Mouse (Mus musculus): Measurements from ENCODE around the gene Abca4. TPM values are rescaled to one million over a fixed set of nuclear protein-coding genes. Genes with fewer than 3 reads are reported as not detected.

Gene Abca4
- polyA plus RNA-seq, 2 experiments = 1.0 to 2.2 TPM

- H3K4me2 ChIP-seq (replicated peaks; ENCODE audit: low read depth, low read length, severe bottlenecking) = no peak overlapping the region
- H3K27ac ChIP-seq (replicated peaks; ENCODE audit: low read depth, low read length) = no peak overlapping the region
- no peaks in the 10 kb centered on the region for H3K36me3 ChIP-seq (ENCODE audit: control insufficient read depth, insufficient read depth, low read length)
- H3K4me3 ChIP-seq (replicated peaks; ENCODE audit: low read length) = no peak overlapping the region
- no peak for ATAC-seq (ENCODE audit: low FRiP score, low read depth)
- no peaks in the 10 kb centered on the region for H3K27me3 ChIP-seq (ENCODE audit: control insufficient read depth, insufficient read depth, low read length)
- TF ChIP-seq POLR2A (IDR thresholded peaks at IDR 0.05; ENCODE audit: borderline replicate concordance, extremely low read depth, insufficient read depth, insufficient read length) = no peak
- no peak overlapping the region for H3K9ac ChIP-seq (ENCODE audit: low read depth, low read length, severe bottlenecking)
- H3K9me3 ChIP-seq (ENCODE audit: control insufficient read depth, low read length) = no peaks in the 10 kb centered on the region
- no peak for DNase-seq (ENCODE audit: low spot score)
- H3K4me1 ChIP-seq (ENCODE audit: control insufficient read depth, insufficient read depth, low read length) = no peaks in the 10 kb centered on the region; the same call in 1 of the 2 replicates
- 59% methylated on average over 3 of the region's 3 CpGs for WGBS
Observed at GRCm38 (mm10) chr3:122035092-122035491, 9.2 kb upstream of the Abca4 start.

GRCm38 (mm10) chr3:122040522-122040921 lies 3.7 kb upstream of the Abca4 start:
- Histone ChIP-seq H3K9me3 (ENCODE audit: control insufficient read depth, low read length) (no peaks in the 10 kb centered on the region), H3K9ac (ENCODE audit: low read depth, low read length, severe bottlenecking) (no peak overlapping the region), H3K36me3 (ENCODE audit: control insufficient read depth, insufficient read depth, low read length) (no peaks in the 10 kb centered on the region), H3K4me3 (replicated peaks; ENCODE audit: low read length) (no peak overlapping the region), H3K27me3 (ENCODE audit: control insufficient read depth, insufficient read depth, low read length) (no peaks in the 10 kb centered on the region), H3K4me2 (replicated peaks; ENCODE audit: low read depth, low read length, severe bottlenecking) (no peak overlapping the region), H3K4me1 (ENCODE audit: control insufficient read depth, insufficient read depth, low read length) (peaks cover 20% of the 10 kb centered on the region), H3K27ac (replicated peaks; ENCODE audit: low read depth, low read length) (no peak overlapping the region)
- DNase-seq (ENCODE audit: low spot score) (no peak), ATAC-seq (ENCODE audit: low FRiP score, low read depth) (no peak)
- 78% methylated on average over 6 of the region's 6 CpGs for WGBS
- no peak for TF ChIP-seq POLR2A (IDR thresholded peaks at IDR 0.05; ENCODE audit: borderline replicate concordance, extremely low read depth, insufficient read depth, insufficient read length)

GRCm38 (mm10) chr3:122043102-122043501 lies 1.1 kb upstream of the Abca4 start:
- no peak for ATAC-seq (ENCODE audit: low FRiP score, low read depth)
- no peak overlapping the region for H3K4me3 ChIP-seq (replicated peaks; ENCODE audit: low read length)
- no peak overlapping the region for H3K9ac ChIP-seq (ENCODE audit: low read depth, low read length, severe bottlenecking)
- no peak for TF ChIP-seq POLR2A (IDR thresholded peaks at IDR 0.05; ENCODE audit: borderline replicate concordance, extremely low read depth, insufficient read depth, insufficient read length)
- H3K27me3 ChIP-seq (ENCODE audit: control insufficient read depth, insufficient read depth, low read length) = no peaks in the 10 kb centered on the region
- no peak for DNase-seq (ENCODE audit: low spot score)
- H3K4me1 ChIP-seq (ENCODE audit: control insufficient read depth, insufficient read depth, low read length) = peaks cover 39% of the 10 kb centered on the region
- no peak overlapping the region for H3K27ac ChIP-seq (replicated peaks; ENCODE audit: low read depth, low read length)
- no peaks in the 10 kb centered on the region for H3K36me3 ChIP-seq (ENCODE audit: control insufficient read depth, insufficient read depth, low read length)
- 16% methylated on average over 8 of the region's 8 CpGs for WGBS
- no peaks in the 10 kb centered on the region for H3K9me3 ChIP-seq (ENCODE audit: control insufficient read depth, low read length)
- peak overlapping the region; percentile 16; the same call in 1 of the 2 replicates for H3K4me2 ChIP-seq (replicated peaks; ENCODE audit: low read depth, low read length, severe bottlenecking)

GRCm38 (mm10) chr3:122046187-122046620 lies 2.0 kb downstream of the Abca4 start:
- H3K4me1 ChIP-seq (ENCODE audit: control insufficient read depth, insufficient read depth, low read length) = peaks cover 48% of the 10 kb centered on the region
- H3K9ac ChIP-seq (ENCODE audit: low read depth, low read length, severe bottlenecking) = no peak overlapping the region
- H3K27ac ChIP-seq (replicated peaks; ENCODE audit: low read depth, low read length) = no peak overlapping the region
- WGBS = 31% methylated on average over 10 of the region's 10 CpGs
- no peak for TF ChIP-seq POLR2A (IDR thresholded peaks at IDR 0.05; ENCODE audit: borderline replicate concordance, extremely low read depth, insufficient read depth, insufficient read length)
- no peak overlapping the region for H3K4me3 ChIP-seq (replicated peaks; ENCODE audit: low read length)
- H3K36me3 ChIP-seq (ENCODE audit: control insufficient read depth, insufficient read depth, low read length) = no peaks in the 10 kb centered on the region
- ATAC-seq (ENCODE audit: low FRiP score, low read depth) (no peak), DNase-seq (ENCODE audit: low spot score) (peak; percentile 44)
- no peaks in the 10 kb centered on the region for H3K27me3 ChIP-seq (ENCODE audit: control insufficient read depth, insufficient read depth, low read length)
- no peaks in the 10 kb centered on the region for H3K9me3 ChIP-seq (ENCODE audit: control insufficient read depth, low read length)
- H3K4me2 ChIP-seq (replicated peaks; ENCODE audit: low read depth, low read length, severe bottlenecking) = no peak overlapping the region

- H3K4me2 ChIP-seq (replicated peaks; ENCODE audit: low read depth, low read length, severe bottlenecking) = peak overlapping the region; percentile 41
- H3K4me3 ChIP-seq (replicated peaks; ENCODE audit: low read length) = no peak overlapping the region
- H3K9ac ChIP-seq (ENCODE audit: low read depth, low read length, severe bottlenecking) = no peak overlapping the region
Observed at GRCm38 (mm10) chr3:122047402-122047801, 3.2 kb downstream of the Abca4 start.

More at GRCm38 (mm10) chr3:122047402-122047801, 3.2 kb downstream of the Abca4 start:
- Histone ChIP-seq H3K36me3 (ENCODE audit: control insufficient read depth, insufficient read depth, low read length) (no peaks in the 10 kb centered on the region), H3K27ac (replicated peaks; ENCODE audit: low read depth, low read length) (peak overlapping the region; percentile 74), H3K4me1 (ENCODE audit: control insufficient read depth, insufficient read depth, low read length) (peaks cover 48% of the 10 kb centered on the region), H3K27me3 (ENCODE audit: control insufficient read depth, insufficient read depth, low read length) (no peaks in the 10 kb centered on the region), H3K9me3 (ENCODE audit: control insufficient read depth, low read length) (no peaks in the 10 kb centered on the region)
- TF ChIP-seq POLR2A (IDR thresholded peaks at IDR 0.05; ENCODE audit: borderline replicate concordance, extremely low read depth, insufficient read depth, insufficient read length) = no peak
- DNase-seq (ENCODE audit: low spot score) (no peak), ATAC-seq (ENCODE audit: low FRiP score, low read depth) (peak; percentile 40; the same call in 1 of the 2 replicates)
- WGBS = 11% methylated on average over 7 of the region's 7 CpGs

All from limb, embryonic 14.5 days (tissue).